Mouse (Mus musculus) ES-CJ7 (cell line): ENCODE results near the gene Pgf.

Experiments
- DNase-seq: peaks from one replicate; pipeline ENCODE4 v3.0.0; 2011; ENCODE audit warnings: low read depth, low spot score

Pgf gene

GRCm38 (mm10) chr12:85192461-85193108, 15.0 kb upstream of the Pgf start:
- no peak for DNase-seq

- DNase-seq = peak; percentile 33
Measured at GRCm38 (mm10) chr12:85190290-85190689, 12.7 kb upstream of the Pgf start.

GRCm38 (mm10) chr12:85186361-85186760, 8.8 kb upstream of the Pgf start:
- DNase-seq = no peak

GRCm38 (mm10) chr12:85185810-85186209, 8.2 kb upstream of the Pgf start:
- no peak for DNase-seq

GRCm38 (mm10) chr12:85184118-85184517, 6.5 kb upstream of the Pgf start:
- no peak for DNase-seq

- no peak for DNase-seq
Measured at GRCm38 (mm10) chr12:85182898-85183297, 5.3 kb upstream of the Pgf start.

GRCm38 (mm10) chr12:85182345-85182643, 4.7 kb upstream of the Pgf start:
- DNase-seq = no peak

- no peak for DNase-seq
Measured at GRCm38 (mm10) chr12:85181475-85182344, 4.1 kb upstream of the Pgf start.

GRCm38 (mm10) chr12:85178294-85178693, 704 bp upstream of the Pgf start:
- no peak for DNase-seq

- DNase-seq = peak; percentile 38
Measured at GRCm38 (mm10) chr12:85176846-85177523, 605 bp downstream of the Pgf start.

- DNase-seq = peak; percentile 19
Measured at GRCm38 (mm10) chr12:85175926-85176845, 1.4 kb downstream of the Pgf start.

GRCm38 (mm10) chr12:85175087-85175675, 2.4 kb downstream of the Pgf start:
- no peak for DNase-seq

- no peak for DNase-seq
Measured at GRCm38 (mm10) chr12:85174016-85174415, 3.6 kb downstream of the Pgf start.

- DNase-seq = no peak
Measured at GRCm38 (mm10) chr12:85170948-85171307, 6.7 kb downstream of the Pgf start.

- no peak for DNase-seq
Measured at GRCm38 (mm10) chr12:85170284-85170947, 7.2 kb downstream of the Pgf start.

GRCm38 (mm10) chr12:85169877-85170276, 7.7 kb downstream of the Pgf start:
- DNase-seq = no peak

- DNase-seq = peak; percentile 83
Measured at GRCm38 (mm10) chr12:85169117-85169858, 8.3 kb downstream of the Pgf start.

- DNase-seq = no peak
Measured at GRCm38 (mm10) chr12:85166631-85167030, 11.0 kb downstream of the Pgf start.

GRCm38 (mm10) chr12:85164996-85165395, 12.6 kb downstream of the Pgf start:
- DNase-seq = no peak

- DNase-seq = no peak
Measured at GRCm38 (mm10) chr12:85159592-85159991, 18.0 kb downstream of the Pgf start.
